ENCODE assay signal across 14 mouse cellular contexts in genomic region chr13:32385421-32386092, GRCm38 (mm10).
"Had no signal": no experiment of that assay in that cellular context is flagged by ENCODE, and none has a peak within 500 bp of the region (broad histone marks: within the 10 kb centered on the region; RNA-seq: fewer than 3 reads in every experiment).

No protein-coding gene starts in this region.

- H3K27me3 ChIP-seq: liver, embryonic 13.5 days; neural tube, embryonic 15.5 days had no signal

- H3K9me3 ChIP-seq: liver, embryonic 13.5 days; neural tube, embryonic 15.5 days had no signal

- DNase-seq: kidney, adult 9 months; kidney, postnatal 25 days; left cerebral cortex, postnatal 4 days; liver, embryonic 13.5 days; liver, postnatal 0 days; lung, postnatal 36 days; midbrain, embryonic 14.5 days; right cerebral cortex, adult 18-20 months; right cerebral cortex, postnatal 25 days had no signal

- ATAC-seq: hindbrain, embryonic 16.5 days; inflammation-experienced regulatory T-cells, adult 6 months; intestine, postnatal 0 days; liver, postnatal 0 days had no signal

- H3K9ac ChIP-seq: liver, embryonic 13.5 days; liver, postnatal 0 days; neural tube, embryonic 15.5 days had no signal

- H3K4me2 ChIP-seq: liver, embryonic 13.5 days; neural tube, embryonic 15.5 days had no signal

- H3K27ac ChIP-seq: liver, embryonic 13.5 days; neural tube, embryonic 15.5 days had no signal

- H3K36me3 ChIP-seq: liver, embryonic 13.5 days; neural tube, embryonic 15.5 days had no signal

- H3K4me1 ChIP-seq: liver, embryonic 13.5 days; neural tube, embryonic 15.5 days had no signal

- H3K4me3 ChIP-seq: liver, embryonic 13.5 days; myocyte; neural tube, embryonic 15.5 days had no signal
